14 mouse cellular contexts compared by ENCODE assay signal in genomic region chr4:95729142-95729826, GRCm38 (mm10).
DNase-seq lines count a peak whose midpoint lies in the region; ATAC-seq and TF ChIP-seq lines count a peak whose summit lies in the region.
"Had no signal": no experiment of that assay in that cellular context is flagged by ENCODE, and none has a peak within 500 bp of the region (broad histone marks: within the 10 kb centered on the region; RNA-seq: fewer than 3 reads in every experiment).

No protein-coding gene starts in this region.

- H3K27me3 ChIP-seq in forebrain, embryonic 14.5 days (replicated peaks; ENCODE audit: control insufficient read depth, insufficient read depth, low read length): no peaks in the 10 kb centered on the region
- H3K27me3 ChIP-seq in forebrain, embryonic 11.5 days (ENCODE audit: control insufficient read depth, insufficient read depth, low read length): no peaks in the 10 kb centered on the region
- no peaks in the 10 kb centered on the region for H3K27me3 ChIP-seq in kidney, postnatal 0 days (ENCODE audit: insufficient read depth, low read length)
- no peaks in the 10 kb centered on the region for H3K27me3 ChIP-seq in CH12.LX (replicated peaks)
- no peaks in the 10 kb centered on the region for H3K27me3 ChIP-seq in embryonic facial prominence, embryonic 14.5 days (replicated peaks; ENCODE audit: control insufficient read depth, insufficient read depth, low read length)
- H3K27me3 ChIP-seq: limb, embryonic 12.5 days; megakaryocyte, embryonic 14.5 days had no signal

- peak; percentile 6 for TF ChIP-seq RAD21 in CH12.LX (IDR thresholded peaks at IDR 0.05; ENCODE audit: low read depth, low read length)

- peaks cover 20% of the 10 kb centered on the region; the same call in 1 of the 2 replicates for H3K4me1 ChIP-seq in forebrain, embryonic 14.5 days (ENCODE audit: control insufficient read depth, insufficient read depth, low read length)
- no peaks in the 10 kb centered on the region; the same call in 1 of the 2 replicates for H3K4me1 ChIP-seq in forebrain, embryonic 11.5 days (replicated peaks; ENCODE audit: control insufficient read depth, insufficient read depth, low read length)
- H3K4me1 ChIP-seq in kidney, postnatal 0 days (replicated peaks; ENCODE audit: insufficient read depth, low read length): 0 out of 2 replicates have a peak, but pooled peaks cover 9% of the 10 kb centered on the region
- H3K4me1 ChIP-seq in CH12.LX (ENCODE audit: control insufficient read depth in 1 of 2, insufficient read depth in 2 of 2): peaks cover 6 to 24% of the 10 kb centered on the region in 2 experiments
- peaks cover 15% of the 10 kb centered on the region for H3K4me1 ChIP-seq in embryonic facial prominence, embryonic 14.5 days (ENCODE audit: control insufficient read depth, insufficient read depth, low read length)

- H3K4me3 ChIP-seq in forebrain, embryonic 14.5 days (ENCODE audit: low read depth, low read length): no peak overlapping the region
- H3K4me3 ChIP-seq in forebrain, embryonic 11.5 days (ENCODE audit: low read depth, low read length): no peak overlapping the region
- H3K4me3 ChIP-seq in kidney, postnatal 0 days (replicated peaks; ENCODE audit: low read depth, low read length): no peak overlapping the region
- H3K4me3 ChIP-seq in CH12.LX (replicated peaks in 1 of 3; ENCODE audit: low read depth in 2 of 3, low read length in 2 of 3, poor library complexity in 1 of 3): no peak overlapping the region
- H3K4me3 ChIP-seq in embryonic facial prominence, embryonic 14.5 days (ENCODE audit: low read depth, low read length): no peak overlapping the region
- H3K4me3 ChIP-seq: limb, embryonic 12.5 days; megakaryocyte, embryonic 14.5 days had no signal

- intact Hi-C loops in gastrocnemius, postnatal 36 days (cut with DNase I): no loop called here

- no peaks in the 10 kb centered on the region for H3K9me3 ChIP-seq in forebrain, embryonic 14.5 days (replicated peaks; ENCODE audit: control insufficient read depth, low read length)
- no peaks in the 10 kb centered on the region for H3K9me3 ChIP-seq in forebrain, embryonic 11.5 days (ENCODE audit: control insufficient read depth, low read length)
- H3K9me3 ChIP-seq in kidney, postnatal 0 days (replicated peaks; ENCODE audit: low read length): no peaks in the 10 kb centered on the region
- no peaks in the 10 kb centered on the region for H3K9me3 ChIP-seq in CH12.LX (replicated peaks; ENCODE audit: low read length)
- no peaks in the 10 kb centered on the region for H3K9me3 ChIP-seq in embryonic facial prominence, embryonic 14.5 days (ENCODE audit: control insufficient read depth, low read length)

- in situ Hi-C loops in CH12.LX (cut with MboI; ENCODE audit: low pct_ligation_motif_present, low pct_unique_long_range_greater_than_20kb, low sequenced_read_pairs): loop anchor here (25.0 kb wide), 1 partner anchor 717 kb away; no protein-coding TSS in a partner anchor

- H3K9ac ChIP-seq in forebrain, embryonic 14.5 days (ENCODE audit: low read length): no peak overlapping the region
- H3K9ac ChIP-seq in forebrain, embryonic 11.5 days (ENCODE audit: low read length): no peak overlapping the region
- H3K9ac ChIP-seq in kidney, postnatal 0 days (ENCODE audit: low read depth, low read length): no peak overlapping the region
- H3K9ac ChIP-seq in CH12.LX (ENCODE audit: insufficient read depth, low read depth): no peak overlapping the region
- H3K9ac ChIP-seq in embryonic facial prominence, embryonic 14.5 days (ENCODE audit: low read depth, low read length): no peak overlapping the region
- H3K9ac ChIP-seq: limb, embryonic 12.5 days had no signal

- TF ChIP-seq EP300 in CH12.LX (IDR thresholded peaks at IDR 0.05; ENCODE audit: low read length): peak; percentile 83

- TF ChIP-seq POLR2A in CH12.LX (IDR thresholded peaks at IDR 0.05; ENCODE audit: low read depth, low read length): no peak

- no peak for ATAC-seq in forebrain, embryonic 14.5 days
- no peak for ATAC-seq in forebrain, embryonic 11.5 days (replicated peaks; ENCODE audit: low FRiP score)
- ATAC-seq in kidney, postnatal 0 days (replicated peaks; ENCODE audit: low FRiP score, low read depth): no peak
- no peak for ATAC-seq in embryonic facial prominence, embryonic 14.5 days (ENCODE audit: low read depth)

- 18% methylated on average over 3 of the region's 3 CpGs for WGBS in forebrain, embryonic 14.5 days
- whole genome bisulfite sequencing in forebrain, embryonic 11.5 days: 53% methylated on average over 3 of the region's 3 CpGs
- 48% methylated on average over 3 of the region's 3 CpGs for WGBS in kidney, postnatal 0 days
- 17% methylated on average over 3 of the region's 3 CpGs for WGBS in embryonic facial prominence, embryonic 14.5 days

- dilution Hi-C loops in CH12.LX (cut with MboI; ENCODE audit: extremely low pct_ligation_motif_present, extremely low pct_unique_long_range_greater_than_20kb, low sequenced_read_pairs): no loop called here

- peak; percentile 46 for DNase-seq in forebrain, embryonic 14.5 days (ENCODE audit: low spot score)
- DNase-seq in forebrain, embryonic 11.5 days (ENCODE audit: low spot score): no peak
- peak; percentile 56 for DNase-seq in kidney, postnatal 0 days (ENCODE audit: low spot score)
- DNase-seq in kidney, adult 9 months: no peak
- peak; percentile 69 for DNase-seq in CH12.LX (ENCODE audit: extremely low read depth)
- DNase-seq in embryonic facial prominence, embryonic 14.5 days (ENCODE audit: low spot score): peak; percentile 77
- DNase-seq in layer of hippocampus, adult 9-10 months (ENCODE audit: low spot score): no peak
- DNase-seq in gastrocnemius, postnatal 36 days: no peak
- DNase-seq: cerebellum, adult 18-20 months; heart, adult 18-20 months; lung, adult 2 months; thymus, adult 18-20 months had no signal

- H3K36me3 ChIP-seq in forebrain, embryonic 14.5 days (ENCODE audit: control insufficient read depth, insufficient read depth, low read length): no peaks in the 10 kb centered on the region
- no peaks in the 10 kb centered on the region for H3K36me3 ChIP-seq in forebrain, embryonic 11.5 days (ENCODE audit: control insufficient read depth, insufficient read depth, low read length)
- no peaks in the 10 kb centered on the region for H3K36me3 ChIP-seq in kidney, postnatal 0 days (ENCODE audit: insufficient read depth, low read length)
- H3K36me3 ChIP-seq in CH12.LX (replicated peaks in 1 of 2; ENCODE audit: control insufficient read depth in 1 of 2, insufficient read depth in 1 of 2, low read length in 1 of 2): no peaks in the 10 kb centered on the region
- H3K36me3 ChIP-seq in embryonic facial prominence, embryonic 14.5 days (ENCODE audit: control insufficient read depth, insufficient read depth, low read length): no peaks in the 10 kb centered on the region
- H3K36me3 ChIP-seq: limb, embryonic 12.5 days had no signal

- H3K79me2 ChIP-seq in CH12.LX (replicated peaks; ENCODE audit: control insufficient read depth, extremely low read depth, insufficient read depth, poor library complexity, severe bottlenecking): no peaks in the 10 kb centered on the region

- H3K27ac ChIP-seq in forebrain, embryonic 14.5 days (ENCODE audit: low read depth, low read length): no peak overlapping the region
- no peak overlapping the region for H3K27ac ChIP-seq in forebrain, embryonic 11.5 days (ENCODE audit: low read depth, low read length)
- H3K27ac ChIP-seq in kidney, postnatal 0 days: no peak overlapping the region
- no peak overlapping the region for H3K27ac ChIP-seq in CH12.LX (ENCODE audit: insufficient read depth, low read depth)
- H3K27ac ChIP-seq in embryonic facial prominence, embryonic 14.5 days (replicated peaks; ENCODE audit: low read depth, low read length): peak overlapping the region; percentile 12; the same call in 1 of the 2 replicates
- H3K27ac ChIP-seq: limb, embryonic 12.5 days had no signal

- TF ChIP-seq CTCF in kidney, postnatal 0 days (IDR thresholded peaks at IDR 0.05; ENCODE audit: low read depth): no peak
- TF ChIP-seq CTCF in CH12.LX (conservative IDR thresholded peaks at IDR 0.05 in 1 of 2, IDR thresholded peaks at IDR 0.05 in 1 of 2; ENCODE audit: low read depth in 2 of 2, low read length in 2 of 2): no peak; a peak in 1 of 4 replicates

- H3K4me2 ChIP-seq in forebrain, embryonic 14.5 days (ENCODE audit: low read length): no peak overlapping the region
- H3K4me2 ChIP-seq in forebrain, embryonic 11.5 days (ENCODE audit: low read depth, low read length, severe bottlenecking): no peak overlapping the region
- H3K4me2 ChIP-seq in kidney, postnatal 0 days (ENCODE audit: low read length): no peak overlapping the region
- H3K4me2 ChIP-seq in CH12.LX (ENCODE audit: insufficient read depth, low read depth, poor library complexity, severe bottlenecking): no peak overlapping the region
- H3K4me2 ChIP-seq in embryonic facial prominence, embryonic 14.5 days (ENCODE audit: low read depth, low read length): no peak overlapping the region
- H3K4me2 ChIP-seq: limb, embryonic 12.5 days had no signal

TF ChIP-seq in CH12.LX, 34 proteins besides CTCF, POLR2A, EP300 and RAD21:
- TF ChIP-seq ETS1 (conservative IDR thresholded peaks at IDR 0.05; ENCODE audit: low read depth, low read length): 0 out of 2 replicates have a peak, but pooled peaks have one; percentile 25
- TF ChIP-seq HCFC1 (IDR thresholded peaks at IDR 0.05; ENCODE audit: low read depth, low read length): no peak
- peak; percentile 61; the same call in 1 of the 2 replicates for TF ChIP-seq BHLHE40 (IDR thresholded peaks at IDR 0.05; ENCODE audit: low read depth, low read length)
- no peak for TF ChIP-seq ZMIZ1 (IDR thresholded peaks at IDR 0.05; ENCODE audit: low read depth, low read length)
- TF ChIP-seq TCF12 (IDR thresholded peaks at IDR 0.05; ENCODE audit: low read depth, low read length): peak; percentile 79
- TF ChIP-seq E2F4 (IDR thresholded peaks at IDR 0.05; ENCODE audit: insufficient replicate concordance, low read depth, low read length): no peak
- TF ChIP-seq MAZ (IDR thresholded peaks at IDR 0.05; ENCODE audit: low read depth, low read length): 0 out of 2 replicates have a peak, but pooled peaks have one; percentile 38
- peak; percentile 57 for TF ChIP-seq IRF4 (IDR thresholded peaks at IDR 0.05; ENCODE audit: low read depth, low read length)
- peak; percentile 65; the same call in 1 of the 2 replicates for TF ChIP-seq MAFK (IDR thresholded peaks at IDR 0.05; ENCODE audit: insufficient replicate concordance, low read length)

Comparison
In these comparisons a context has a peak if more than half of its experiments do, and no peak if none do; other contexts are left out.
1. DNase-seq: peak in forebrain, embryonic 14.5 days (single experiment), kidney, postnatal 0 days (single experiment), CH12.LX (single experiment) and embryonic facial prominence, embryonic 14.5 days (single experiment); none in forebrain, embryonic 11.5 days (single experiment), kidney, adult 9 months (single experiment), layer of hippocampus, adult 9-10 months (single experiment) and gastrocnemius, postnatal 36 days (0 of 2).